Mouse (Mus musculus): Measurements from ENCODE around the gene Zfp462. TPM values are rescaled to one million over a fixed set of nuclear protein-coding genes. Genes with fewer than 3 reads are reported as not detected.
"Not testable (repeated sequence)": the region's sequence is repeated elsewhere in the genome, so short reads cannot be mapped to it uniquely, and the experiment has no call there.

Zfp462 gene
- polyA plus RNA-seq, 1 experiment from 2014 or later = 0.09 TPM

DNA sequence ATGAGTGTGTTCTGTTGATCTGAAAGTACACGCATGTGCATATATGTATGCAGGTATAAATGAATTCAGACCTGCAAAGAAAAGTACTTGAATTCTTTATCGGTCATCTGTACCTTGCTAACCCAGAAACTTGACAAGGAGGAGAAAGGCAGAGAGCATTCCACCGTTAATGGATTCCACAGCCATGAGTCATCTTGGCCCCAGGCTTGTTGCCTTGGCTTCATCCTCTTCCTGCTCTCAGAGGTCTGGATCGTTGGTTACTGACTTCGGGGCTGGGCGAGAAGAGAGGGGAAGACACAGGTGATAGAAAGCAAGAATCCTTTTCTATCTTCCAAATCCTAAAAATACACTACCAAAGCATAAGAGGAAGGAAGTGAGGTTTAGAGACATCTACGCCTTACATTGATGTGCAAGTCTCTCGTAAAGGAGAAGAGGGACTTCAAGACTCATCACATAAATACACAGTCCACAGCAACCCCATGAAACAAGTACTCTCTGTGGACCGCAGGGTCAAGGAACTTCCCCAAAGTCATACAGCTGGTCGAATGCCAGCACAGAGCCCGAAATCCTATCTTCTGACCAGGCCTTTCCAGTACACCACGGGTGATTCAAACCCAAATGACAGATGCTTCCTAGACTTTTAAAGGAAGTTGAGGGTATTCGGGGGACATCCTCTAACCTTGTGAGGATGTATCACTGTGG lies 35.1 kb downstream of the Zfp462 start:
- Histone ChIP-seq H3K27me3 (ENCODE audit: control insufficient read depth, insufficient read depth, low read depth, low read length) (no peaks in the 10 kb centered on the region), H3K4me3 (ENCODE audit: low read depth, low read length) (no peak overlapping the region), H3K4me1 (ENCODE audit: control insufficient read depth, low read depth, low read length) (no peaks in the 10 kb centered on the region), H3K4me2 (ENCODE audit: low read depth, low read length) (no peak overlapping the region), H3K9ac (ENCODE audit: low read depth, low read length) (no peak overlapping the region), H3K9me3 (replicated peaks; ENCODE audit: control insufficient read depth, low read length) (no peaks in the 10 kb centered on the region), H3K36me3 (ENCODE audit: control insufficient read depth, insufficient read depth) (no peaks in the 10 kb centered on the region), H3K27ac (ENCODE audit: low read length) (no peak overlapping the region)
- ATAC-seq (ENCODE audit: low read depth) = no peak
- 29% methylated on average over 13 of the region's 13 CpGs for WGBS (ENCODE audit: insufficient replicate concordance)

DNA sequence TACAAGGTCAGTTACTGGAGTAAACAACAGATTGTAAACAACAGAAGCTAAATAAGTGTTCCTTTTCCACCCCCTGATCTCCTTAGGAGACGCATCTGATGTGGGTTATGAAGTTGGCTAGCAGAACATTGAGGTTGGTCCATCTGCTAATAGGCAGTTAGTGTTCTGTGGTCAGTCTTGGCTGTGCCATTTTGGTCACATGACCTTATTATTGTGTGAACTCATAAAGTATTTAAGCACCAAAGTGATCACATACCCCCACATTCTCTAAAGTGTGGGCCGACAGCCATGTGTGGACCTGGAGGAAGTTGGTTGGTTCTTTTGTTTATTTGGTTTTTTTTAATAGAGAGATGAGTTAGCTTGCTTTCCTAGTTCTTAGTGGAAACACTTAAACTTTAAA lies 39.7 kb downstream of the Zfp462 start:
- no peaks in the 10 kb centered on the region for H3K27me3 ChIP-seq (ENCODE audit: control insufficient read depth, insufficient read depth, low read depth, low read length)
- H3K36me3 ChIP-seq (ENCODE audit: control insufficient read depth, insufficient read depth) = no peaks in the 10 kb centered on the region
- H3K9me3 ChIP-seq (replicated peaks; ENCODE audit: control insufficient read depth, low read length) = no peaks in the 10 kb centered on the region
- no peak overlapping the region for H3K27ac ChIP-seq (ENCODE audit: low read length)
- H3K4me3 ChIP-seq (ENCODE audit: low read depth, low read length) = no peak overlapping the region
- H3K4me2 ChIP-seq (ENCODE audit: low read depth, low read length) = no peak overlapping the region
- H3K9ac ChIP-seq (ENCODE audit: low read depth, low read length) = no peak overlapping the region
- no peaks in the 10 kb centered on the region for H3K4me1 ChIP-seq (ENCODE audit: control insufficient read depth, low read depth, low read length)
- no peak for ATAC-seq (ENCODE audit: low read depth)
- 55% methylated on average over 2 of the region's 2 CpGs for WGBS (ENCODE audit: insufficient replicate concordance)

- 59% methylated on average over 4 of the region's 4 CpGs for WGBS (ENCODE audit: insufficient replicate concordance)
- H3K4me3 ChIP-seq (ENCODE audit: low read depth, low read length) = no peak overlapping the region
- no peak overlapping the region for H3K9ac ChIP-seq (ENCODE audit: low read depth, low read length)
- H3K4me1 ChIP-seq (ENCODE audit: control insufficient read depth, low read depth, low read length) = no peaks in the 10 kb centered on the region
- ATAC-seq (ENCODE audit: low read depth) = no peak
- H3K27ac ChIP-seq (ENCODE audit: low read length) = no peak overlapping the region
- H3K9me3 ChIP-seq (replicated peaks; ENCODE audit: control insufficient read depth, low read length) = no peaks in the 10 kb centered on the region
- H3K36me3 ChIP-seq (ENCODE audit: control insufficient read depth, insufficient read depth) = no peaks in the 10 kb centered on the region
- no peak overlapping the region for H3K4me2 ChIP-seq (ENCODE audit: low read depth, low read length)
- no peaks in the 10 kb centered on the region for H3K27me3 ChIP-seq (ENCODE audit: control insufficient read depth, insufficient read depth, low read depth, low read length)
Observed at GRCm38 (mm10) chr4:54986671-54987070, 41.8 kb downstream of the Zfp462 start.

DNA sequence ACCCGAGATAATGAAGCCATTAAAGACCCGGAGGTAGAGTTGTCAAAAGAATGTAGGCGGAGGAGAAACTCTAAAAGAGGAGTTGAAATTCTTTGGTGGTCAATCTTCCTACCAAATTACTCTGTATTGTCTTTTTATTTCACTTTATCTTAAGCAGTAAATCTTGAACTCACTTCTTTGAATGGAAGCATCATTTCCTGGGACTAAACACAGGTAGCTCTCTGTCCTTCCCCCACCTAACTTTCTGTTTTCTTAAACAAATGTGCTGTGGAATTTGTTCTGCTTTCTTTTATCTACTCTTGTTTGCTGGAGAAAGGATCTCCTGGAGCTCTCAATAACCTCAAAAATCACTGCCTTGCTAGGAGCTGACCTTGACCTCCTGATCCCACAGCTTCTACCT lies 42.4 kb downstream of the Zfp462 start:
- H3K27me3 ChIP-seq (ENCODE audit: control insufficient read depth, insufficient read depth, low read depth, low read length) = no peaks in the 10 kb centered on the region
- H3K36me3 ChIP-seq (ENCODE audit: control insufficient read depth, insufficient read depth) = no peaks in the 10 kb centered on the region
- no peaks in the 10 kb centered on the region for H3K9me3 ChIP-seq (replicated peaks; ENCODE audit: control insufficient read depth, low read length)
- no peaks in the 10 kb centered on the region for H3K4me1 ChIP-seq (ENCODE audit: control insufficient read depth, low read depth, low read length)
- H3K4me3 ChIP-seq (ENCODE audit: low read depth, low read length) = no peak overlapping the region
- ATAC-seq (ENCODE audit: low read depth) = no peak
- 35% methylated on average over 3 of the region's 3 CpGs for WGBS (ENCODE audit: insufficient replicate concordance)
- H3K9ac ChIP-seq (ENCODE audit: low read depth, low read length) = no peak overlapping the region
- no peak overlapping the region for H3K27ac ChIP-seq (ENCODE audit: low read length)
- H3K4me2 ChIP-seq (ENCODE audit: low read depth, low read length) = no peak overlapping the region

DNA sequence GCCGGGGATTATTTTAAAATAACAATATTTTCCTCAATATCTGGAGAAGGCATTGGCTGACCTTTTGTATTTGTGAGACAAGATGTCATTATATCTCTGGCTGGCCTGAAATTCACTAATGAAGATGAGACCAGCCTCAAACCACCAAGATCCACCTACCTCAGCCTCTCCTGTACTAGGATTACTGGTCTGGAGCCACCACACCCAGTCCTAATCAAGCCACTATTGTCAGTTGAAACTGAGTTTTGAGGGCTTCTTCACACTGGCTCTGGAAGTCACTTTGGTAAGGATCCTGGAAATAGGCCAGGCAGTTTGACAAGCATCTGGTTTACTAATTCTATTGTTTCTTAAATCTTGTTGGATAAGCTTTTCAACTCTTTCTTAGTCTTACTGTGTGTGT lies 43.1 kb downstream of the Zfp462 start:
- Histone ChIP-seq H3K4me3 (ENCODE audit: low read depth, low read length) (no peak overlapping the region), H3K27ac (ENCODE audit: low read length) (no peak overlapping the region), H3K4me2 (ENCODE audit: low read depth, low read length) (no peak overlapping the region), H3K9me3 (replicated peaks; ENCODE audit: control insufficient read depth, low read length) (no peaks in the 10 kb centered on the region), H3K27me3 (ENCODE audit: control insufficient read depth, insufficient read depth, low read depth, low read length) (no peaks in the 10 kb centered on the region), H3K4me1 (ENCODE audit: control insufficient read depth, low read depth, low read length) (no peaks in the 10 kb centered on the region), H3K36me3 (ENCODE audit: control insufficient read depth, insufficient read depth) (no peaks in the 10 kb centered on the region), H3K9ac (ENCODE audit: low read depth, low read length) (no peak overlapping the region)
- ATAC-seq (ENCODE audit: low read depth) = no peak
- WGBS (ENCODE audit: insufficient replicate concordance) = 77% methylated on average over 1 of the region's 1 CpGs

DNA sequence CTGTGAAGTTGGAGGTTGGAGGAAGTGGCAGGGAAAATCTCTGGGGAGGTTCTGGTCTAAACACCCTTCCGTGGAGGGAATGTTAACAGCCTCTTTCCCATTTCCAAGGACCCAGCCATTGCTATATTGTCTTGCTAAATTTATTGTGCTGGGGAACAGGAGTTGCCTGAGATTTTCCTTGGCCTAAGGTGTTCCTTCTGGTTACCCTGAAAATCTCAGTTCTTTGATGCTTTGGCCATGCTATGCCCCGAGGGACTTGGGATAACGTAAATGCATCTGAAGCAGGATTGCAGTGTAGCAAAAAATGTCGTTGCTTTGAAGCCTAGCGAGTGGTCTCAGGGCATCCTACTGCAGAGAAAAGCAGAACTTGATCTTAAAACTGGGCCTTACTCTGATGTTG lies 47.1 kb downstream of the Zfp462 start:
- WGBS (ENCODE audit: insufficient replicate concordance) = 49% methylated on average over 5 of the region's 5 CpGs
- Histone ChIP-seq H3K27ac (ENCODE audit: low read length) (no peak overlapping the region), H3K9me3 (replicated peaks; ENCODE audit: control insufficient read depth, low read length) (no peaks in the 10 kb centered on the region), H3K4me2 (ENCODE audit: low read depth, low read length) (no peak overlapping the region), H3K36me3 (ENCODE audit: control insufficient read depth, insufficient read depth) (no peaks in the 10 kb centered on the region), H3K27me3 (ENCODE audit: control insufficient read depth, insufficient read depth, low read depth, low read length) (no peaks in the 10 kb centered on the region), H3K4me1 (ENCODE audit: control insufficient read depth, low read depth, low read length) (no peaks in the 10 kb centered on the region), H3K9ac (ENCODE audit: low read depth, low read length) (no peak overlapping the region), H3K4me3 (ENCODE audit: low read depth, low read length) (no peak overlapping the region)
- ATAC-seq (ENCODE audit: low read depth) = no peak

DNA sequence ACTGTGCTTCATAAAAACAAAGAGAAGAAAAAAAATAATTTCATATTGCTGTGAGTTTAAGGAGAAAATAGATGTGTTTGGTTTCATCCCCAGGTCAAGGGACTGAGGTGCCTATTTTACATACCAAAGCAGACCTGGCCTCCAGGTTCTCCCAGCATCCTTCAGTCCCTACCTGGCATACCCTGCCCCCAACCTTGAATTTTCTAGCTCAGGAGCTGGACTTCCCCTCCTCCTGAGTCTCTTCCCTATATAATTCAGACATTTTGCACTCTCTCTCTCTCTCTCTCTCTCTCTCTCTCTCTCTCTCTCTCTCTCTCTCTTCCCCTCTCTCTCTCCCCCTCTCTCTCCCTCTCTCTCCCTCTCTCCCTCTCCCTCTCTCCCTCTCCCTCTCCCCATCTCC lies 48.2 kb downstream of the Zfp462 start:
- not testable (repeated sequence) for H3K4me1 ChIP-seq (ENCODE audit: control insufficient read depth, low read depth, low read length); H3K27ac ChIP-seq (ENCODE audit: low read length); H3K9me3 ChIP-seq (replicated peaks; ENCODE audit: control insufficient read depth, low read length); H3K4me3 ChIP-seq (ENCODE audit: low read depth, low read length); H3K9ac ChIP-seq (ENCODE audit: low read depth, low read length); H3K27me3 ChIP-seq (ENCODE audit: control insufficient read depth, insufficient read depth, low read depth, low read length); H3K4me2 ChIP-seq (ENCODE audit: low read depth, low read length); ATAC-seq (ENCODE audit: low read depth); H3K36me3 ChIP-seq (ENCODE audit: control insufficient read depth, insufficient read depth)

GRCm38 (mm10) chr4:54995258-54995657 lies 50.4 kb downstream of the Zfp462 start:
- H3K9ac ChIP-seq (ENCODE audit: low read depth, low read length) = no peak overlapping the region
- no peaks in the 10 kb centered on the region for H3K4me1 ChIP-seq (ENCODE audit: control insufficient read depth, low read depth, low read length)
- no peak overlapping the region for H3K27ac ChIP-seq (ENCODE audit: low read length)
- H3K9me3 ChIP-seq (replicated peaks; ENCODE audit: control insufficient read depth, low read length) = no peaks in the 10 kb centered on the region
- ATAC-seq (ENCODE audit: low read depth) = no peak
- WGBS (ENCODE audit: insufficient replicate concordance) = 64% methylated on average over 1 of the region's 1 CpGs
- no peak overlapping the region for H3K4me3 ChIP-seq (ENCODE audit: low read depth, low read length)
- no peak overlapping the region for H3K4me2 ChIP-seq (ENCODE audit: low read depth, low read length)
- H3K27me3 ChIP-seq (ENCODE audit: control insufficient read depth, insufficient read depth, low read depth, low read length) = no peaks in the 10 kb centered on the region
- no peaks in the 10 kb centered on the region for H3K36me3 ChIP-seq (ENCODE audit: control insufficient read depth, insufficient read depth)

GRCm38 (mm10) chr4:54996064-54996463 lies 51.2 kb downstream of the Zfp462 start:
- no peak overlapping the region for H3K4me2 ChIP-seq (ENCODE audit: low read depth, low read length)
- 45% methylated on average over 2 of the region's 2 CpGs for WGBS (ENCODE audit: insufficient replicate concordance)

More at GRCm38 (mm10) chr4:54996064-54996463, 51.2 kb downstream of the Zfp462 start:
- Histone ChIP-seq H3K9ac (ENCODE audit: low read depth, low read length) (no peak overlapping the region), H3K27me3 (ENCODE audit: control insufficient read depth, insufficient read depth, low read depth, low read length) (no peaks in the 10 kb centered on the region), H3K9me3 (replicated peaks; ENCODE audit: control insufficient read depth, low read length) (no peaks in the 10 kb centered on the region), H3K4me3 (ENCODE audit: low read depth, low read length) (no peak overlapping the region), H3K27ac (ENCODE audit: low read length) (no peak overlapping the region), H3K36me3 (ENCODE audit: control insufficient read depth, insufficient read depth) (no peaks in the 10 kb centered on the region), H3K4me1 (ENCODE audit: control insufficient read depth, low read depth, low read length) (no peaks in the 10 kb centered on the region)
- ATAC-seq (ENCODE audit: low read depth) = no peak

Measured in liver, embryonic 16.5 days (tissue).